Mouse (Mus musculus): ENCODE results near the gene Olfr615.
"Not testable (repeated sequence)": the region's sequence is repeated elsewhere in the genome, so short reads cannot be mapped to it uniquely, and the experiment has no call there.

GRCm38 (mm10) chr7:103542617-103543016 lies 13.3 kb upstream of the Olfr615 start, which contains the start of gene Olfr612:
- TF ChIP-seq EP300, CTCF (IDR thresholded peaks at IDR 0.05; ENCODE audit: low read depth): not testable (repeated sequence)
